Mouse (Mus musculus): Measurements from ENCODE around the gene Zbtb22. TPM values are rescaled to one million over a fixed set of nuclear protein-coding genes. Genes with fewer than 3 reads are reported as not detected.

Zbtb22 gene
- 10 to 100 TPM; 18.2 to 18.6 TPM for polyA plus RNA-seq (2017; shearing (Covaris generic))

DNA sequence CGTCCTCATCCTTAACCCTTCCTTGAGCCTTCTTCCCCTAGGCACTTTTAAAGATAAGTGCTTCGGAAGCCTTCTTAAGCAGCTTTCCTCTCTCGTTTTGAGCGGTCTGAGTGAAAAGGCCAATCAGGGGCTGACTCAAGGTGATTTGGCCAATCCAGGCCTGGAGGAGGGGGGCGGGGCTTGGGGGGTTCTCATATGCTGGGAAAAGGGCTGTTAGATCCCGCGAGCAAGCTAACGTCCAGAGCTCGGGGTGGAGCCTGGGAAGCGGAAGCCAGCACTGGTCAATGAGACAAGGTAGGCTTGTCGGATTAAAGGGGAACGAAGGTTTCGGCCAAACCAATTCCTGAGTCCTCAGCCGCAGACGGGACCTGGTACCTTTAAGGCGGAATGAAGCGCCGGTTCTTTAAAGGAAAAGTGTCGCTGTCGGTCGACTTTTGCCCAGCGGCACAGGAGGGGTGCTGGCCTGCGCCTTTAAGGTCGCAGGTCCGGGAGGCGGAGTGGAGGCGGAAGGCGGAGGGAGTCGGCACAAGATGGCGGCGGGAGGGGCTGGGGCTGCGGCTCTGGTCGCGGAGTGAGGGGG is at the start of gene Zbtb22, which contains the start of gene Tapbp:
Zbtb22 (plus strand) TSS at position 234 of the 580 bp plus-strand sequence.
Tapbp (plus strand) TSS at position 229 of the 580 bp plus-strand sequence.

DNA sequence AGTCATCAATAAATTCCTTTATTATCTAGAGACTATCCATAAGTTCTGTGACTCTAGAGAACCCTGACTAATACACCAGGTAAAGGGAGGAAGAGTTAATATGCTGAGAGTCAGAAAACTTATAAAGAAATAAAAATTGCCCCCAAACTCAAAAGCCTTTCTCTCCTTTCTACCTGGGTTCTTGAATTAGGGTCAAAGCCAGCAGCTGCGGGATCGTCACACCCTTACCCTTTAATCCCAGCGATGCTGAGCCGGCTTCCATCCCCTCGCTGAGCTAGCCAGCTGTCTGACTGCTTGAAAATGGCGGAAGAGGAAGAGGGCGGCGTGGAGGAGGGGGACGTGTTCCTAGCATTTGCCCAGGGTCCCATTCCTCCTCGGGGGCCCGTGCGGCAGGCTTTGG is 42.2 kb upstream of the Zbtb22 start, which contains the start of gene Gm7029:
Gm7029 (plus strand) TSS at position 301 of the 400 bp plus-strand sequence.

DNA sequence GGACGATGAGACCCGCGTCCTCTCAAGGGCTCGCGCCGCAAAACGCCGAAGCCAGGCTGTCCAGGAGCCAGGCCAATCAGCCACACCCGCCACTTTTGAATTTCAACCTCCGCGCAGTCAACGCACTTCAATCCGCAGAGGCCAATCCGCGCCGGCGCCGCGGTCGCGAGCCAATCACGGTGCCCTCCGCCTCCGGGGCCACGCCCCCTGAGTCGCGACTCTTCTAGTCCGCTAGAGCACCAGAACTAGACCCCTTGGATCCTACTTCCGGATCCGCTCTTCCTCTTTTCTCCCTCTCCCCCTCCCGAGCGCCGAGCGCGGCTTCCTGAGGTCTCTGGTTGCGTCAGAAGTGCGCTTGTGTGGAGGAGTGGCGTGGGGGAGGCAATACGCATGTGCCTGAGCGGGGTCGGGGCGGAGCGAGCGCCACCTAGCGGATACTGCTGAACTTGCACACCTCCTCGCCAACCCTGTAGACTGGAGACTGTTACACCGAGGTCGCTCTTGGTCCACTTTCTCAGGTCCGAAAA is 25.1 kb upstream of the Zbtb22 start, which contains the start of gene Kifc1:
Kifc1 (minus strand) TSS at position 129 of the 527 bp plus-strand sequence.

DNA sequence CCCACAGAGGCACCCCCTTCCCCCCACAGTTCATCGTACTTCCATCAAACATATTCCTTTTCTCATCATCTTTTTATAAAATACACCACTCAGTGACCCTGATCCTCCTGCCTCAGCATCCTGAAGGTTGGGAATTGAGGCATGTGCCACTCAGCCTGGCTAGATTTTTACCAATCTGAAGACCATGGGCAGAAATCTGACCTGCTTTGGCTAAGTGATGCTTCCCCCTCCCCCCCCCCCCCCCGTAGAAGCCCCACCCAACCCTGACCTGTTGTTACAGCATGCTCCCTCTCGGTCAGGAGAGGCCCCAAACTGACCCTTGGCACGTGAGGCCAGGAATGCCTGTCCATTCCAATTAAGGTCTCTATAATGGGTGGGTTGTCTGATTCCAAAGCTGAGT is 10.9 kb upstream of the Zbtb22 start, which contains the start of gene Platr17:
Platr17 (plus strand) TSS at position 301 of the 400 bp plus-strand sequence.

DNA sequence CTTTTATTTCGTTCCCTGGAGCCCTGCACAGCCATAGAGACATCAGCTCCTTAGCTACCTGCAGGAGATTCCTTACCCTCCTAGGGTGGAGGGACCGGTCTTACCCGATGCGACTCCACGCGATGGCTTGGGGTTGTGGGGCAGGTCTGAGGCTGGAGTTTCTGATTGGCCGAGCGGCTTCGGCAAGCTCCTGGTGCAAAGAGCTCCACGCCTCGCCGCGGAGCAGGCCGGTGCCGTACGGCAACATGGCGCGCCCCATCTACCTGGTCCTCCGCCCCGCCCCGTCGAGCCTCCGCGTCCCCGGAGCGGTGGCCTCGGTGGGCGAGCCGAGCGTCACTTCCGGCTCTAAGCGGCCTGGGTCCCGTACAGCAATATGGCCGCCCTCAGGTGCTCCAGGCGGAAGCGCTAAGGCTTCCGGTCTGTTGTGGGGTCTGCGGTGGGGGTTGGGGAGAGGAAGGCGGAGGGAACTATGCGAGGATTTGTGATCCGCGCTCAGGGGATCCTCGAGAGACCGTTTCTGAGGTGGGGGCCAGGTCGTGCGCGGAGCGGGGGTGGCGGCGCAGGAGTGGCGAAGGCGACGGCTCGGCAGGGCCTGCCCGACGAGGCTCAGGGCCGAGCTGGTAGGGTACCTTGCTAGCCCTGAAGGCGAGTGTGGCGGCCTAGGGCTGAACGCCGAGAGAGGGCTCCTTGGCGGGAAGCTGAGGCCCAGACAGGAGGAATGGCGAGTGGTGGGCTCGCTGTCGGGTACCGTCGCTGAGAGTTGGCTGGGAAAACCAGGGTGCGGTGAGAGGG is 6.4 kb upstream of the Zbtb22 start, which contains the start of gene Daxx:
Daxx (plus strand) TSS at position 338 of the 792 bp plus-strand sequence.

DNA sequence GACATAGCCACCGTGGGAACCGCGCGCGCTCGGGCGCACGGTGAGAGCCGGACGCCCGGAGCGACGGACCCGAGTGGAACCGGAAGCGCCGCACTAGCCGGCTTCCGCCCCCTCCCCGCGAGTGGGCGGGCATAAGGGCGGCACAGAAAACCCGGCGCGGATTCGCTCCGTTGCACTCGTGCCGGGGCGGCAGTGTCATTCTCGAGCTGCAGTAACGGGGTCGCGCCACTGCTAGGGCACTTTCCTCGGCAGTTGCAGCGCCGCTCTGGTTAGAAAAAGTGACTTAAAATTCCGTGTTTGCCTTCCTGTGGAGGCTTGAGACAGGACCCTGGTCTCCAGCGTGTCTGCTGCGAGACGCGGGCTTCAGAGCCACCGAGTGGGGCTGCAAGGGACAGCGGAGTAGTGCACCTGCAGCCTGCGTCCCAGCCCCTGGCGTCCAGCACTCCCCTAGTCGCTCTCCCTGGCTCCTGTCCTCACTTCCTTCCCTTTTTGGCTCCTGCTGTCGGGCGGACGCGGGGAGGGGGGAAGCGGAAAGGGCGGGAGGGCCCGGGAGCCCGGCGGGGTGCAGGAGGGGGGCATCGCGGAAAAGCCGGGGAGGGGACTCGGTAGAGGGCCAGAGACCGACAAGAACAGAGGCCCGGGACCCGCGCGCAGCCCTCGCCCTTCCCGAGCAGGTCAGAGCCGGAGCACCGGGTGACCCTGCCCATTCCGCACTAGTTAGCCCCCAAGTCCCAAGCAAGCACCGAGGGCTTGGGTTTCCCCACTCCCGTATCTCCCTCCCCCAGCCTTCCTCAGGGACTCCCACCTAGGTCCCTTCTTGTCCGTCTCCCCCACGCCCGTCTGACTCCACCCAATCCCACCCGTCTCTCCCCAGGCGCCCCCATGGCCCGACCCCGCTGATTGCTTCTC is 13.9 kb downstream of the Zbtb22 start, which contains the start of gene Rgl2:
Rgl2 (plus strand) TSS at position 173 of the 909 bp plus-strand sequence.

DNA sequence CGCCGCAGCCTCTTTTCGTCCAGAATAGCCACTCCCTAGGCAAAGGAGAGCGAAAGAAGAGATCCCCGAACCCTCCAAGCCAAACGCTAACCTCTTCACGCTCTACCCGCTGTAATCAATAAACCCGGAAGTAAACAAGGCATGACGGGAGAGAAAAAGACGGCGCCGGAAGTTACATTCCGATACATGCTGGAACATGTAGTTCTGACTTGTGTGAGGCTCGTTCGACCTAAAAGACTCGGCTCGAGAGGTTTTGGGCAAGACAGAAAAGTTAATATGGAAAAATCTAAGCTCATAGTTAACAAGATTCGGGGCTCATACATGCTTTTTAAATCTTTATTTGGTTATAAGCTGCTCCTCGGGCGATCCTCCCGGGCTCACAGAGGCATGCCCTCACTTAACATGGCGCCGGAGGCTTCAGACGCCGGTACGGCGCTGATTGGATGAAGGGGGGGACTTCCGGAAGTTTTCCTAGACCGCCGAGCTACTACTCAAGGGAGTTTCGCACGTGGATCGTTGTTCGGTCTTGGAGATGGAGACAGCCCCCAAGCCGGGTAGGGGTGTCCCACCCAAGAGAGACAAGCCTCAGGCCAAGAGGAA is 24.6 kb downstream of the Zbtb22 start, which contains the start of the genes Pfdn6 and Wdr46:
Pfdn6 (minus strand) TSS at position 138 of the 600 bp plus-strand sequence.
Wdr46 (plus strand) TSS at position 455 of the 600 bp plus-strand sequence.

DNA sequence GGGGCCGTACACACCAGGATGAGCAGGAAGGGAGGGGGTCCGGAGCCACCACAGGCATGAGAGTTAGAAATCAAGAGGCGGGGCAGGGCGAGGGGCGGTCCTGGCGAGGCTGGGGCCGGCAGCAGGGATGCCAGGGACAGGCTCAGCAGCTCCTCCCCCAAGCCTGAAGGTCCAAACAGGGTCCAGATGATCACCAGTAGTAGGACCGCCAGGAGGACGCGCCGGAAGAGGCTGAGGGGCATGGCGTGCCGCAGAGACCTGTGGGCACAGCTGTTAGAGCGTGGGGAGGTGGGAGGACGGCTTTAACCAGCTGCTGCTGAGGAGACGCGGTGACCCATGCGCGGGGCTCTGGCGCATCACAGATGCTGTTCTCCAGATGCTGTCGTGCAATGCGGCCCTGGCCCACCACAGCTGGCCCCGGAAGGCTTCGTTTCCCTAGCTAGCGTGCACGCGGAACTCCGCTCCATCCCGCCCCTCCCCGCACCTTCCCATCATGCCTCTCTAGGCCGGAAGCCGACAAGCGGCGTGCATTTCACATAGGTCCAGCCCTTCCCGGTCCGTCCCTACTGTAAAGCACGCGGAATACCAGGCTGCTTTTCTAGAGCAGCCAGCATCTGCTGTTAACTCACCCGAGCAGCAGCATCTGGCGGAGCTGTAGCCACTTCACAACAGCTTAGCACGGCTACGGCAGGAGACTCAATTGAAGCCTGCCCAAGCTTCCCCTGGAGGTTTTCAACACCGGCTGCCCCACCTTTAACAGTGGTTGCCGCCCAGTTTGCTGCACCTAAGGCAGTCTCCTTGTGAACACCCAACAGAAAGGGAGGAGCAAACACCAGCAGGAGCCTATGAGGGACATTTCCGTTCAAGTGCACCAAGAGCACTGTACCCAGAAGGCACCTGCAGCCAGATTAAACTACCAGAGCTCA is 35.6 kb downstream of the Zbtb22 start, which contains the start of gene B3galt4:
B3galt4 (minus strand) TSS at position 468 of the 926 bp plus-strand sequence.

DNA sequence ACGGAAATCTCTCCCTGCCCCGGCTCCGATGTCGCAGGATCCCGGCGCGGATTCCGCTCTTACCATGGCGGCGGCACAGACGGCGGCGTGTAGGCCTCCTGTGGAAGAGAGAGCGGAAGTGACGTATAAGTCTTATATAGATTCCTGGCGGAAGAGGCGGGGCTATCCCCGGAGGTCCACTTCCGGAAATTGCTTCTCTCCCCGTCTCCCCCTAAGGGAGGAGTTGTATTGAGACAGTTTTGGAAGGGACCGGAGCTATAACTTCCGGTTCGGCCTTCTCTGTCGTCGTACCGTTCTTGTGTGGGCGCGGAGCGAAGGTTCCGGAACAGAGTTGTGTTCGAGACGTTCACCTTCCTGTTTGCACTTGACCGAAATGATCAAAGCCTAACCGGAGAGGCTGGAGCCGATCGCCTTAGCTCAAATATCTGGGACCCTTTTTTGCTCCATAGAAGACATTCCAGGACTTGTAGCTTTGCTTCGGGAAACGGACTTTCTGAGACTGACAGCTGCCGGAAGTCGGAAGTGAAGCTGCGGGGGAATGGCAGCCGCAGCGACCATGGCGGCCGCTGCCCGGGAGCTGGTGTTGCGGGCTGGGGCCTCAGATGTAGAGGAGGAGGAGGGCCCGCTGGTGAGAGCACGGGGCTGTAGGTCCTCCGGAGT is 40.0 kb downstream of the Zbtb22 start, which contains the start of the genes Vps52 and Rps18:
Vps52 (plus strand) TSS at position 258 of the 660 bp plus-strand sequence.
Rps18 (minus strand) TSS at position 447 of the 660 bp plus-strand sequence.

Other genes with a start within 250 kb of the Zbtb22 start
- 100 to 1,000 TPM; 292 to 345 TPM for gene Hnrnpm, start 229.0 kb upstream of the Zbtb22 start, polyA plus RNA-seq (2017; shearing (Covaris generic))
- 100 to 1,000 TPM; 115 to 135 TPM for gene March2, start 197.2 kb upstream of the Zbtb22 start, polyA plus RNA-seq (2017; shearing (Covaris generic))
- gene Rab11b, start 155.4 kb upstream of the Zbtb22 start, polyA plus RNA-seq (2017; shearing (Covaris generic)), result 100 to 1,000 TPM; 257 to 293 TPM
- gene Angptl4, start 134.1 kb upstream of the Zbtb22 start, polyA plus RNA-seq (2017; shearing (Covaris generic)), result 1 to 10 TPM; 2.2 to 9.0 TPM
- 1 to 10 TPM; 5.5 to 8.4 TPM for gene Kank3, start 105.4 kb upstream of the Zbtb22 start, polyA plus RNA-seq (2017; shearing (Covaris generic))
- 1,000 to 10,000 TPM in 1 of 2 experiments, 100 to 1,000 TPM in 1; 711 to 1,323 TPM for gene Rps28, start 91.3 kb upstream of the Zbtb22 start, polyA plus RNA-seq (2017; shearing (Covaris generic))
- gene Ndufa7, start 91.3 kb upstream of the Zbtb22 start, polyA plus RNA-seq (2017; shearing (Covaris generic)), result 100 to 1,000 TPM; 336 to 377 TPM
- gene Cd320, start 72.8 kb upstream of the Zbtb22 start, polyA plus RNA-seq (2017; shearing (Covaris generic)), result 10 to 100 TPM; 10.3 to 32.6 TPM
- not detected for gene Gm7029, start 42.1 kb upstream of the Zbtb22 start, polyA plus RNA-seq (2017; shearing (Covaris generic))
- gene Kifc1, start 25.2 kb upstream of the Zbtb22 start, polyA plus RNA-seq (2017; shearing (Covaris generic)), result 10 to 100 TPM in 1 of 2 experiments, 1 to 10 TPM in 1; 5.4 to 10.0 TPM
- 1 to 10 TPM; 3.2 to 8.3 TPM for gene Platr17, start 10.8 kb upstream of the Zbtb22 start, polyA plus RNA-seq (2017; shearing (Covaris generic))
- gene Daxx, start 6.5 kb upstream of the Zbtb22 start, polyA plus RNA-seq (2017; shearing (Covaris generic)), result 100 to 1,000 TPM; 126 to 129 TPM
- 100 to 1,000 TPM; 650 to 721 TPM for gene Tapbp, start within 50 bp of the Zbtb22 start, polyA plus RNA-seq (2017; shearing (Covaris generic))
- 100 to 1,000 TPM; 109 to 112 TPM for gene Rgl2, start 13.6 kb downstream of the Zbtb22 start, polyA plus RNA-seq (2017; shearing (Covaris generic))
- gene Pfdn6, start 24.4 kb downstream of the Zbtb22 start, polyA plus RNA-seq (2017; shearing (Covaris generic)), result 100 to 1,000 TPM; 145 to 156 TPM
- 10 to 100 TPM; 46.5 to 72.2 TPM for gene Wdr46, start 24.8 kb downstream of the Zbtb22 start, polyA plus RNA-seq (2017; shearing (Covaris generic))
- gene B3galt4, start 35.6 kb downstream of the Zbtb22 start, polyA plus RNA-seq (2017; shearing (Covaris generic)), result 10 to 100 TPM; 37.5 to 47.5 TPM
- 10 to 100 TPM; 61.1 to 66.8 TPM for gene Vps52, start 39.9 kb downstream of the Zbtb22 start, polyA plus RNA-seq (2017; shearing (Covaris generic))
- 1,000 to 10,000 TPM; 1,636 to 3,186 TPM for gene Rps18, start 40.1 kb downstream of the Zbtb22 start, polyA plus RNA-seq (2017; shearing (Covaris generic))
- gene H2-K1, start 84.4 kb downstream of the Zbtb22 start, polyA plus RNA-seq (2017; shearing (Covaris generic)), result over 10,000 TPM; 11,900 to 12,872 TPM
- 10 to 100 TPM; 27.7 to 36.2 TPM for gene Ring1, start 108.8 kb downstream of the Zbtb22 start, polyA plus RNA-seq (2017; shearing (Covaris generic))
- 100 to 1,000 TPM; 183 to 346 TPM for gene H2-Ke6, start 112.2 kb downstream of the Zbtb22 start, polyA plus RNA-seq (2017; shearing (Covaris generic))
- 10 to 100 TPM; 80.0 to 90.9 TPM for gene Slc39a7, start 115.8 kb downstream of the Zbtb22 start, polyA plus RNA-seq (2017; shearing (Covaris generic))
- gene Rxrb, start 115.9 kb downstream of the Zbtb22 start, polyA plus RNA-seq (2017; shearing (Covaris generic)), result 10 to 100 TPM; 43.3 to 60.3 TPM
- 1 to 10 TPM in 1 of 2 experiments, under 1 TPM in 1; 0.86 to 1.7 TPM for gene Col11a2, start 123.5 kb downstream of the Zbtb22 start, polyA plus RNA-seq (2017; shearing (Covaris generic))
- gene H2-Oa, start 176.4 kb downstream of the Zbtb22 start, polyA plus RNA-seq (2017; shearing (Covaris generic)), result 10 to 100 TPM; 19.9 to 60.5 TPM
- gene H2-DMa, start 203.6 kb downstream of the Zbtb22 start, polyA plus RNA-seq (2017; shearing (Covaris generic)), result 100 to 1,000 TPM; 113 to 424 TPM
- 100 to 1,000 TPM; 158 to 192 TPM for gene Brd2, start 206.7 kb downstream of the Zbtb22 start, polyA plus RNA-seq (2017; shearing (Covaris generic))
- 10 to 100 TPM in 1 of 2 experiments, 1 to 10 TPM in 1; 6.4 to 25.9 TPM for gene H2-DMb2, start 227.4 kb downstream of the Zbtb22 start, polyA plus RNA-seq (2017; shearing (Covaris generic))
- gene H2-DMb1, start 237.2 kb downstream of the Zbtb22 start, polyA plus RNA-seq (2017; shearing (Covaris generic)), result 10 to 100 TPM in 1 of 2 experiments, 1 to 10 TPM in 1; 3.4 to 17.2 TPM

Data from activated CD4-positive, CD25-positive, alpha-beta regulatory T cell (primary cell).